Mouse (Mus musculus): ENCODE measurements around the gene Gm49354. TPM values are rescaled to one million over a fixed set of nuclear protein-coding genes. Genes with fewer than 3 reads are reported as not detected.

The Gm49354 gene
- polyA plus RNA-seq (2014; fragmentation: Nextera tagmentation; extraction: Ambion mirVana): not detected in 2 replicates

DNA sequence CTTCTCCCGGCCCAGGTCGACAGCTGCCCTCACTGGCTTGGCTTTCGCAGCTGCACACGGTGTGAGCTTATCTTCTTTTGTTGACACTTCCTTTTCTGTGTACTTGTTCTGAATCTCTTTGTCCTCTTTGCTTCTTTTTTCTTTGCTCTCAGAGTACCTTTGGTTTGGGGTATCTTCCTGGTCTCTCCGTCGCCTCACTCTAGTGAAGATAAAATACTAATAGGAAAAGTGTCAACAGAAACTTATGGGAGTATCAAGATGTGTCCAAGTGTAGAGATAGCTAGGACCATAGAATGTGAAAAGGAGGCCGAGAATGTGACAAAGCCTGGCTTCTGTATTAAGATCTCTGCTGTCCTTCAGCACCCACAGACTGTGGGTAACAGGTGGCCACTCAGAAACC, at the start of gene Gm49354:
Gene Gm49354 (minus strand): TSS at position 101 of the 400 bp plus-strand sequence.
- no peak for ATAC-seq (ENCODE audit: low FRiP score, low TSS enrichment)
- Histone ChIP-seq H3K9me3 (ENCODE audit: control insufficient read depth, low read length) (no peaks in the 10 kb centered on the region), H3K4me1 (ENCODE audit: control insufficient read depth, insufficient read depth, low read length) (no peaks in the 10 kb centered on the region), H3K9ac (ENCODE audit: low read depth, low read length) (no peak within 1 kb of the TSS), H3K4me2 (replicated peaks; ENCODE audit: low read depth, low read length) (no peak within 1 kb of the TSS), H3K36me3 (ENCODE audit: control insufficient read depth, insufficient read depth, low read length) (peaks cover 95% of the 10 kb centered on the region), H3K27me3 (ENCODE audit: control insufficient read depth, insufficient read depth, low read length) (no peaks in the 10 kb centered on the region), H3K27ac (ENCODE audit: low read depth, low read length) (no peak within 1 kb of the TSS), H3K4me3 (ENCODE audit: low read length) (no peak within 1 kb of the TSS)
- WGBS: 95% methylated on average over 7 of the region's 7 CpGs

DNA sequence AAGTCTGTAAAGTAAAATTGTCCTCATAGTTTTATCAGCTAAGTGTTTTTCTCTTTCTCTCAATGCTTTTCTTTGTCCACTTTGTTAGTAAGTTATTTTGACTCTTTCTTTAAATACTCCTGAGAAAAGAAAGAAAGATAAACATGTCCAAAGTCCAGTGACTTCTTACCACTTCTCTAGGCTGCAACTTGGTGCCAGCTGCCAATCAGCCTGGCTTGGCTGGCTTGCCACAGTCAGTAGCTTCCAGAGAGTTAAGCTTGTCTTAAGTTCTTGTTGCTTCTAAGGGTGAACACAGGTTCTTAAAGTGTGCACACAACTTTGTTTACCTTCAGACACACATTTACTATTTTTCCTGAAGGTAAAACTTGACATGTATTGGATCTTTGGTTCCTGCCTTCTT, 43.9 kb upstream of the Gm49354 start:
- no peak for ATAC-seq (ENCODE audit: low FRiP score, low TSS enrichment)
- H3K27me3 ChIP-seq (ENCODE audit: control insufficient read depth, insufficient read depth, low read length): no peaks in the 10 kb centered on the region
- H3K4me1 ChIP-seq (ENCODE audit: control insufficient read depth, insufficient read depth, low read length): peaks cover 8% of the 10 kb centered on the region

DNA sequence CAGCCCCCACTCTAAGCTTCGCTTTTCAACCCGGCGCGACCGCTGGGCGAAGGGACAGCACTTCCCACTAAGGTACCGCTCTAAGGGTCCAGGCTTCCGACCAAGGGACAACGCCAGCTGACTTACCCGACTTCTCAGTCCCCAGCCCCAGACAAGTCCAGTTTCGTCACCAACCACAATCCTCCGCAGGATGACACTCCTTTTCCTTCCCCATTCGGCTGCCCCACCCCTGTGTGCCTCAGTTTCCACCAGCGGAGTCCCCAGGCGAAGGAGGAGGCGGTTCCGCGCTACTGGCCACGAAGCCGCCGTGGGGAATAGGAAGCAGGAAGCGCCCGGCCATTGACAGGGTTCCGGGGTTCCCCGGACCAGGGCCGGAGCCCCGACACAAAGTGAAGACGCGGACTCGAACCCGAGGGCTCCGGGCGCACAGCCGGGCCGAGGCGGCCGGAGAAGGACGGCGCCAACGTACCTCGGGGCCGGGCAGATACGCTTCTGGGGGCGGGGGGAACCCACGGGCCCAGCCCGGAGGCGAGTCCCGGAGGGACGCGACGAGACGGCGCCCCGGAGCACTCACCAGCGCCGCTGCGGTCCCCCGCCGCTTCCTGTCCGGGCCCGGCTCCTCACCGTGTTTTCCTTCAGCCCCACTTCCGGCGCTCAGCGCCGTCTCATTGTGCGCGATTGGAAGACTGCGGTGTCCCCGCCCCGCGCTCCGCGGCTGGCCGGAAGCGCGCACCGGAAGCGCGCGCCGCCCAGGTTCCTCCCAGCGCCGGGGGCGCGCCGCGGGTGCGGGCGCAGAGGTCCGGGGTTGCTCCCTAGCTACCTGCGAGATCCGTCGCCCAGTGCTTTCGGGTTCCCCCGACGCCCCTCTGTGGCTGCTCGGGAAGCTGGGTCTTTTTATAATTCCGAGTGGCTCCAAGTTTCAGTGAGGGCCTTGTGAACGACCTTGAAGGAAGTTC, 40.7 kb upstream of the Gm49354 start, which contains the start of gene Tut7:
Gene Tut7 (minus strand): TSS at position 641 of the 956 bp plus-strand sequence.
- H3K4me2 ChIP-seq (replicated peaks; ENCODE audit: low read depth, low read length): peak within 1 kb of the TSS; percentile 65
- no peaks in the 10 kb centered on the region for H3K9me3 ChIP-seq (ENCODE audit: control insufficient read depth, low read length)
- WGBS: under 1% methylated on average over 85 of the region's 100 CpGs
- H3K27me3 ChIP-seq (ENCODE audit: control insufficient read depth, insufficient read depth, low read length): no peaks in the 10 kb centered on the region
- peaks cover 2% of the 10 kb centered on the region; the same call in 1 of the 2 replicates for H3K36me3 ChIP-seq (ENCODE audit: control insufficient read depth, insufficient read depth, low read length)
- peaks cover 14% of the 10 kb centered on the region for H3K4me1 ChIP-seq (ENCODE audit: control insufficient read depth, insufficient read depth, low read length)
- H3K9ac ChIP-seq (ENCODE audit: low read depth, low read length): peak within 1 kb of the TSS; percentile 78
- ATAC-seq (ENCODE audit: low FRiP score, low TSS enrichment): peak; percentile 98
- H3K27ac ChIP-seq (ENCODE audit: low read depth, low read length): peak within 1 kb of the TSS; percentile 88
- peak within 1 kb of the TSS; percentile 98 for H3K4me3 ChIP-seq (ENCODE audit: low read length)

More for the DNA sequence above, 43.9 kb upstream of the Gm49354 start:
- no peaks in the 10 kb centered on the region for H3K9me3 ChIP-seq (ENCODE audit: control insufficient read depth, low read length)
- H3K4me3 ChIP-seq (ENCODE audit: low read length): no peak overlapping the region
- H3K9ac ChIP-seq (ENCODE audit: low read depth, low read length): no peak overlapping the region
- no peaks in the 10 kb centered on the region; the same call in 1 of the 2 replicates for H3K36me3 ChIP-seq (ENCODE audit: control insufficient read depth, insufficient read depth, low read length)
- H3K27ac ChIP-seq (ENCODE audit: low read depth, low read length): no peak overlapping the region
- no peak overlapping the region for H3K4me2 ChIP-seq (replicated peaks; ENCODE audit: low read depth, low read length)

DNA sequence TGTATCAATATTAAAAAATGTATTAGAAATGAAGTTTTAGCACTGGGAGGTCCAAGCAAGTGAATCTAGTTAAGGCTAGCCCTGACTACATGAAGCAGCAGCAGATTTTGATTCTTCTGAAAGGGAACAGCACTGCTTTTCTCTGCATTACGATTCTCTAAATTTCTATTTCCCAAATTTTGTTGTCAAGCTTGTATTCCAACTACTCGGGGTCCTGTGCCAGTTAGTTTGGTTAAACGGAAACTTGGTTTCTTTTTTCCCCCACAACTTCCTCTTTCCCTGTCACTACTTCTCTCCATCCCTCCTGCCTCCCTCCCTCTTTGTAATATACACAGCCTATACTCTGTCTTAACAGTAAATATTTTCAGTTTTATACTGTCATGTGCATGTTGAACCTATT, 38.8 kb upstream of the Gm49354 start:
- peaks cover 14% of the 10 kb centered on the region for H3K4me1 ChIP-seq (ENCODE audit: control insufficient read depth, insufficient read depth, low read length)
- H3K4me3 ChIP-seq (ENCODE audit: low read length): no peak overlapping the region
- no peak overlapping the region for H3K9ac ChIP-seq (ENCODE audit: low read depth, low read length)

DNA sequence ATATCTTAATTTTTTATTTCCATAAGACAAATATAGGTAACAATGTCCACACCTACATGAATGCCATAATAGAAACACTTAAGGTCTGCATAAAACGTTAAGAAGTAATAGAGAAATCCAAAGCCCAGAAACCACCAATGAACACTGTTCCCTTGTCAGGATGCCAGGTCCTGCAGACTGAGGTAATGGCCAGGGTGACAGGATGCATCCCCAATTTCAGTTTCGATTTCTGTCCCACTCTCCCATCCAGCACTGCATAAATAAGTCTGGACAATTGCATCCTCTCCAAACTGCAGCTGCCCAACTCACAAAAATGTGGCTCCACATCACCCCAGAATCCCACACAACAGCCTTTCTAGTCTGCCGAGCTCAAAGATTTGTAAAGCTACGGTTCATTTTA, 38.1 kb upstream of the Gm49354 start:
- Histone ChIP-seq H3K27ac (ENCODE audit: low read depth, low read length) (no peak overlapping the region), H3K4me3 (ENCODE audit: low read length) (no peak overlapping the region), H3K4me2 (replicated peaks; ENCODE audit: low read depth, low read length) (0 out of 2 replicates have a peak overlapping the region, but pooled peaks have one; percentile 2), H3K9ac (ENCODE audit: low read depth, low read length) (no peak overlapping the region), H3K9me3 (ENCODE audit: control insufficient read depth, low read length) (no peaks in the 10 kb centered on the region), H3K27me3 (ENCODE audit: control insufficient read depth, insufficient read depth, low read length) (no peaks in the 10 kb centered on the region), H3K4me1 (ENCODE audit: control insufficient read depth, insufficient read depth, low read length) (peaks cover 14% of the 10 kb centered on the region), H3K36me3 (ENCODE audit: control insufficient read depth, insufficient read depth, low read length) (peaks cover 22% of the 10 kb centered on the region)
- 76% methylated on average over 4 of the region's 4 CpGs for WGBS
- ATAC-seq (ENCODE audit: low FRiP score, low TSS enrichment): no peak

More for the DNA sequence above, 38.8 kb upstream of the Gm49354 start:
- Histone ChIP-seq H3K9me3 (ENCODE audit: control insufficient read depth, low read length) (no peaks in the 10 kb centered on the region), H3K27ac (ENCODE audit: low read depth, low read length) (no peak overlapping the region), H3K4me2 (replicated peaks; ENCODE audit: low read depth, low read length) (peak overlapping the region; percentile 65; the same call in 1 of the 2 replicates), H3K36me3 (ENCODE audit: control insufficient read depth, insufficient read depth, low read length) (peaks cover 15% of the 10 kb centered on the region), H3K27me3 (ENCODE audit: control insufficient read depth, insufficient read depth, low read length) (no peaks in the 10 kb centered on the region)
- ATAC-seq (ENCODE audit: low FRiP score, low TSS enrichment): no peak
- 75% methylated on average over 3 of the region's 3 CpGs for WGBS

DNA sequence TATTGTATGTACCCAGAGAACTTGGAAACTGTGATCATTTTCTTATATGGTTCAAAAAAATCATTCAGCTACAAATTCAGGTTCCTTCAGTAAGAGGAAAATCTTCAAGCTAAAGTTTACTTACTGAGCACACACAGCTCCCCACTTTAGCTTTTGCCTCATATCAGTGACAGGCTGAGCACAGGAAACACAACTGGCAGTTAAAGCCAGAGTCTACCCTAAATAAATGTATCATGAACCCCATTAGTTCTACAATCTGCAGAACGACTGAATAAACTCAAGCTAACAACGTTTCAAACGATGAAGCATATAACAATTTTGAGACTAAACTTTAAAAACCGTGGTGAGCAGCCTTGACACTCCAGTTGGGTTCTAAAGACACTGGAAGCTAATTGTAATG, 35.3 kb upstream of the Gm49354 start:
- no peak for ATAC-seq (ENCODE audit: low FRiP score, low TSS enrichment)
- peaks cover 46% of the 10 kb centered on the region for H3K36me3 ChIP-seq (ENCODE audit: control insufficient read depth, insufficient read depth, low read length)
- H3K27me3 ChIP-seq (ENCODE audit: control insufficient read depth, insufficient read depth, low read length): no peaks in the 10 kb centered on the region
- H3K9ac ChIP-seq (ENCODE audit: low read depth, low read length): no peak overlapping the region
- peaks cover 14% of the 10 kb centered on the region for H3K4me1 ChIP-seq (ENCODE audit: control insufficient read depth, insufficient read depth, low read length)
- no peak overlapping the region for H3K4me2 ChIP-seq (replicated peaks; ENCODE audit: low read depth, low read length)
- no peak overlapping the region for H3K27ac ChIP-seq (ENCODE audit: low read depth, low read length)
- no peak overlapping the region for H3K4me3 ChIP-seq (ENCODE audit: low read length)
- no peaks in the 10 kb centered on the region for H3K9me3 ChIP-seq (ENCODE audit: control insufficient read depth, low read length)
- 90% methylated on average over 4 of the region's 4 CpGs for whole genome bisulfite sequencing

DNA sequence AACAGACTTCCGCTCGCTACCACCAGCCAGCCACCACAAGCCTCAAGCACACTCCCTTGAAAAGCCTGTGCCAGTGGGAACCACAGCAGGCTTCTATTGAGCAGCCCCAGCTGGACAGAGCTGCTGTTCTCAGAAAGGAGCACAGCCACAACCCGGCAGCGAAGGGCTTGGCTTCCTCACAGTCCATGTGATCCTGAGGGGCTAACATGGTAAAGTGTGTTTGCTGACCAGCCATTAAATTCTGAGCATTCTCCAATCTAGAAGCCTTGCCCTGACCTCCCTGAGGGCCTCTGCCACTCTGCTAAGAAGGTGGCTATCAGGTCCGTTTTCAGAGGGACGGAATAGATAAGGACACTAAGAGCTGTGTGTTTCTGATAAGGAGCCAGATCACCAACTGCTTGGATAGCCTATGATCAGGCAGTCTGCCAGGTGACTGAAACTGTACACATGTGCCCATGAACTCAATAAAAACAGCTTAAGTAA, 32.1 kb upstream of the Gm49354 start:
- ATAC-seq (ENCODE audit: low FRiP score, low TSS enrichment): no peak
- Histone ChIP-seq H3K4me1 (ENCODE audit: control insufficient read depth, insufficient read depth, low read length) (no peaks in the 10 kb centered on the region), H3K27ac (ENCODE audit: low read depth, low read length) (no peak overlapping the region), H3K9me3 (ENCODE audit: control insufficient read depth, low read length) (no peaks in the 10 kb centered on the region), H3K36me3 (ENCODE audit: control insufficient read depth, insufficient read depth, low read length) (peaks cover 77% of the 10 kb centered on the region), H3K27me3 (ENCODE audit: control insufficient read depth, insufficient read depth, low read length) (no peaks in the 10 kb centered on the region), H3K4me2 (replicated peaks; ENCODE audit: low read depth, low read length) (no peak overlapping the region), H3K9ac (ENCODE audit: low read depth, low read length) (no peak overlapping the region), H3K4me3 (ENCODE audit: low read length) (no peak overlapping the region)
- 91% methylated on average over 6 of the region's 6 CpGs for WGBS

DNA sequence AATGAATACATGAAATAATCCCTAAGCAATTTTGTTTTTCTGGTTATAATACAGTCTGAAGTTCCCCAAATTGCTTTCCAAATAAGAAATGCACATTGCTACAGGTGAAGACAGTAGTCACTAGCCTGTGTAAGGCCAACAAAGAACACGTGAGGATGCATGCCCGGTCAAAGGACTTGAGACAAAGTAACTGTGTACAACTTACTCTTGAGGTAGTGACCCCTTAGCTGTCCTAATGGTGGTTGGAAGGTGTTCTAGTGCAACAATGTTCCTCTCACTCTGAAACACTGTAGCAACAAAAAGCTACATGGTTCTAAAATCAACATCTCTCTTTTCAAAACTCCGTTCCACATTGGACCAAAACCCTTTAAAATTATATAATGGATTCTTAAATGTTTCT, 29.5 kb upstream of the Gm49354 start:
- Histone ChIP-seq H3K36me3 (ENCODE audit: control insufficient read depth, insufficient read depth, low read length) (peaks cover 93% of the 10 kb centered on the region), H3K27me3 (ENCODE audit: control insufficient read depth, insufficient read depth, low read length) (no peaks in the 10 kb centered on the region), H3K4me3 (ENCODE audit: low read length) (no peak overlapping the region), H3K9me3 (ENCODE audit: control insufficient read depth, low read length) (no peaks in the 10 kb centered on the region), H3K9ac (ENCODE audit: low read depth, low read length) (no peak overlapping the region), H3K4me2 (replicated peaks; ENCODE audit: low read depth, low read length) (no peak overlapping the region), H3K4me1 (ENCODE audit: control insufficient read depth, insufficient read depth, low read length) (no peaks in the 10 kb centered on the region), H3K27ac (ENCODE audit: low read depth, low read length) (no peak overlapping the region)
- 98% methylated on average over 3 of the region's 3 CpGs for WGBS
- ATAC-seq (ENCODE audit: low FRiP score, low TSS enrichment): no peak

DNA sequence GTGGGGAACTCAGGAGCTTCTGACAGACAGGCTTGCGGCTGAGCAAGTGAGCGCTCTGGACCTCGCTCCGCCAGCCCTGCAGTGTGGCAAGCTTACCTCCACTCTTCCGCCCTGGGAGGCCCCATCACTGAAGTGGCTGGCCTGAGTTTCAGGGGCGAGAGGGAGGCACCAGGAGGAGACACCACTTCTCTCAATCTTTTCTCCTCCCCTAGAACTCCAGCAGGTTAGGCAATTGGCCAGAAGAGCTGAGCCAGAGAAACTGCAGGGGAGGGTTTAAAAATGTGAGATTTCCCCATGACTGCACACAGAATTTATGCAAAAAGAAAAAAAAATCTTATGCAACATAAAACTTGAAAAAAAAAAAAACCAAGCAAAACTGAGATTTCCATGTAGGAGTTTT, 19.0 kb upstream of the Gm49354 start:
- Histone ChIP-seq H3K9me3 (ENCODE audit: control insufficient read depth, low read length) (no peaks in the 10 kb centered on the region), H3K4me3 (ENCODE audit: low read length) (no peak overlapping the region), H3K36me3 (ENCODE audit: control insufficient read depth, insufficient read depth, low read length) (peaks cover 98% of the 10 kb centered on the region)

More for the DNA sequence above, 19.0 kb upstream of the Gm49354 start:
- H3K4me2 ChIP-seq (replicated peaks; ENCODE audit: low read depth, low read length): no peak overlapping the region
- H3K4me1 ChIP-seq (ENCODE audit: control insufficient read depth, insufficient read depth, low read length): no peaks in the 10 kb centered on the region
- no peaks in the 10 kb centered on the region for H3K27me3 ChIP-seq (ENCODE audit: control insufficient read depth, insufficient read depth, low read length)
- no peak for ATAC-seq (ENCODE audit: low FRiP score, low TSS enrichment)
- no peak overlapping the region for H3K9ac ChIP-seq (ENCODE audit: low read depth, low read length)
- 80% methylated on average over 6 of the region's 6 CpGs for WGBS
- no peak overlapping the region for H3K27ac ChIP-seq (ENCODE audit: low read depth, low read length)
